Mouse (Mus musculus) heart, embryonic 15.5 days (tissue): ENCODE measurements around the gene Wnt10b. TPM values are rescaled to one million over a fixed set of nuclear protein-coding genes. Genes with fewer than 3 reads are reported as not detected.
"Not testable (repeated sequence)": the region's sequence is repeated elsewhere in the genome, so short reads cannot be mapped to it uniquely, and the experiment has no call there.

Experiments used
- ATAC-seq: fragments of 200-750 bp; cut with Nextera tagmentation; replicated peaks from 2 replicates; pipeline ENCODE4 v1.8.0; 2017; ENCODE audit warnings: low read depth, moderate TSS enrichment; ENCODE audit not compliant: insufficient number of reproducible peaks, insufficient read depth, low FRiP score
- H3K27ac ChIP-seq: fragments of 300-500 bp; sonication (generic); 2 replicates; pipeline ENCODE4 v1.5.1; 2015; ENCODE audit warnings: mild to moderate bottlenecking, inconsistent platforms
- H3K27me3 ChIP-seq: fragments of 300-500 bp; sonication (generic); 2 replicates; pipeline ENCODE4 v1.6.1; 2015; ENCODE audit warnings: inconsistent platforms
- H3K36me3 ChIP-seq: fragments of 300-500 bp; sonication (generic); 2 replicates; pipeline ENCODE4 v1.6.1; 2015; ENCODE audit warnings: mild to moderate bottlenecking, inconsistent platforms
- H3K4me1 ChIP-seq: fragments of 300-500 bp; sonication (generic); replicated peaks from 2 replicates; pipeline ENCODE4 v1.6.1; 2015; ENCODE audit warnings: inconsistent platforms
- H3K4me2 ChIP-seq: fragments of 300-500 bp; sonication (generic); 2 replicates; pipeline ENCODE4 v1.6.1; 2015; ENCODE audit warnings: inconsistent platforms, mild to moderate bottlenecking, moderate library complexity
- H3K4me3 ChIP-seq: fragments of 300-500 bp; sonication (generic); 2 replicates; pipeline ENCODE4 v1.5.1; 2015; ENCODE audit warnings: mild to moderate bottlenecking, inconsistent platforms
- H3K9ac ChIP-seq: fragments of 300-500 bp; sonication (generic); 2 replicates; pipeline ENCODE4 v1.6.1; 2015; ENCODE audit warnings: mild to moderate bottlenecking, inconsistent platforms
- H3K9me3 ChIP-seq: fragments of 300-500 bp; sonication (generic); replicated peaks from 2 replicates; pipeline ENCODE4 v1.6.1; 2016; ENCODE audit warnings: inconsistent platforms
- WGBS: fragments of 180-500 bp; shearing (Covaris S2); methylation state at CpG from one replicate; pipeline ENCODE4 v1.1.7; 2015; ENCODE audit warnings: mixed read lengths; 5-methylcytosine and 5-hydroxymethylcytosine counted together
- polyA plus RNA-seq: library from polyadenylated mRNA; unstranded; fragments of >200 nt; fragmentation: Nextera tagmentation; extraction: Ambion mirVana; gene quantifications from 2 replicates; pipeline ENCODE4 v1.2.1, GENCODE M21; 2015

Wnt10b gene
- 0.46 TPM in 1 of 2 replicates, not detected in the other for polyA plus RNA-seq

DNA sequence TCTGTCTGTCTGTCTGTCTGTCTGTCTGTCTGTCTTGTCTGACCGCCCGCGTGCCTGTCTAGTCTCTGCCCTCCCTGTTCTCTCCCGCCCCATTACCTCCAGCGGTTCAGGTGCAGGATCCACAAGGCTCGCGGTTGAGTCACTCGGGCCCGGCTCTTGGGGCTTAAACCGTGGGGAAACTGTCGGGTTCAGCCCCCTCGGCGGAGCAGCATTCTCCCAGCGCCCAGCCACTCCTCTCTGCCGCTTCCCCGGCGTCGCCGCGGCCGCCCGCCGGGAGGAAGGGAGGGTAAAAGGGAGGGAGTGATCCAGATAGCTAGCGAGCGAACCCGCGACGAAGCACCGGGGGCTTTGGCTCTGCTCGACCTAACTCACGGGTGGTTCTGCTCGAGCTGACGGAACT is at the start of gene Wnt10b:
Gene Wnt10b (minus strand): TSS at position 389 of the 400 bp plus-strand sequence.
- Histone ChIP-seq H3K27me3 (peaks cover 98% of the 10 kb centered on the region), H3K4me1 (peaks cover 51% of the 10 kb centered on the region), H3K9ac (peak within 1 kb of the TSS; percentile 31; the same call in 1 of the 2 replicates), H3K9me3 (no peaks in the 10 kb centered on the region), H3K27ac (no peak within 1 kb of the TSS), H3K4me2 (peak within 1 kb of the TSS; percentile 66), H3K4me3 (peak within 1 kb of the TSS; percentile 39), H3K36me3 (no peaks in the 10 kb centered on the region)
- no peak for ATAC-seq
- under 1% methylated on average over 33 of the region's 33 CpGs for WGBS

DNA sequence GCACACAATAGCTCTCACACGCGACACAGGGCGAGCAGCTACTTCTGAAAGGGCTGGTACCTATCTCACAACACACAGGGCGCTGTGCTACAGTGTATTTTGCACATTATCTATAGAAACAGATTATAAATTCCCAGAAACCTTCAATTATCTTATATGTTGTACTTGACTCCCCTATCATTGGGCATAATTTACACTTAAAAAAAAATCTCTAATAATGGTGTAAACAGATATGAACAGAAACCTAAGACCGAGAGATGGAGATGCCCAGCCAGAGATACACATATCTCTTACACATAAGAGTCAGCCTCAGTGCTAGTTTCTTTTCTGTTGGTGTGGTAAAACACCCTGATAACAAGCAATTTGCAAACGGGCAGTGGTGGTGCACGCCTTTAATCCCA is 49.7 kb upstream of the Wnt10b start:
- Histone ChIP-seq H3K27me3 (no peaks in the 10 kb centered on the region), H3K4me2 (no peak overlapping the region), H3K4me3 (no peak overlapping the region), H3K27ac (no peak overlapping the region), H3K9ac (no peak overlapping the region), H3K4me1 (peaks cover 37% of the 10 kb centered on the region), H3K36me3 (peaks cover 27% of the 10 kb centered on the region), H3K9me3 (no peaks in the 10 kb centered on the region)
- WGBS = 72% methylated on average over 7 of the region's 7 CpGs
- no peak for ATAC-seq

DNA sequence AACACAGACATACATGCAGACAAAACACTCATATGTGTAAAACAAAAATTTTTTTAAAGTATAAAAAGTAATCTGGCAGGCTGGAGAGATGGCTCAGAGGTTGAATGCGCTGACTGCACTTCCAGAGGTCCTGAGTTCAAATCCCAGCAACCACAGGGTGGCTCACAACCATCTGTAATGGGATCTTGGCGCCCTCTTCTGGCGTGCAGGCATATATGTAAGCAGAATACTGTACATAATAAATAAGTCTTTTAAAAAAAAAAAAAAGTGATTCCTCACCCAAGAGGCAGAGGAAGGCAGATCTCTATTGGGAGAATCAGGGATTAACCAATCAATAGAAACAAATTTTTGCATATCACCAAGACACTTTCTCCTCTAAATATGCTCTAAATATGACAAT is 45.5 kb upstream of the Wnt10b start:
- no peak overlapping the region for H3K4me2 ChIP-seq
- H3K36me3 ChIP-seq = peaks cover 30% of the 10 kb centered on the region
- whole genome bisulfite sequencing = 76% methylated on average over 3 of the region's 3 CpGs
- no peak overlapping the region for H3K9ac ChIP-seq
- H3K4me1 ChIP-seq = peaks cover 24% of the 10 kb centered on the region
- ATAC-seq = no peak
- H3K27me3 ChIP-seq = no peaks in the 10 kb centered on the region
- H3K9me3 ChIP-seq = no peaks in the 10 kb centered on the region
- no peak overlapping the region for H3K4me3 ChIP-seq
- no peak overlapping the region for H3K27ac ChIP-seq

DNA sequence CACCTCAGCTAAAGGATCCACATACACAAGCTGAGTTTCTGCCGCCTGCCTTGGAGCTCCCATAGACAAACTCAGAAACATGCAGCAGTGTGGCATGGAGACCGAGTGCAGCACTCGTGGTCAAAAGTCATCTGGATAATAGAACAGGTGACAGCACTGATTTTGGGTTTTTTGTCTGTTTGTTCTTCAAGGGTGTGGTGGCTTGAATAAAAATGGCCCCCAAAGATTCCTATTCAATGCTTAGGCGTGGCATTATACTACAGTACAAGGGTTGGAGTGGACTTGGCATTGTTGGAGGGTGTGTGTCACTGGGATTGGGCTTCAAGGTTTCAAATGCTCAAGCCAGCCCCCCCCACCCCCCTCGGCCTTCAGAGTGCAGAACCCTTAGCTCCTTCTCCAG is 44.2 kb upstream of the Wnt10b start:
- no peak overlapping the region for H3K9ac ChIP-seq
- no peaks in the 10 kb centered on the region for H3K9me3 ChIP-seq
- H3K4me1 ChIP-seq = peaks cover 13% of the 10 kb centered on the region
- H3K27ac ChIP-seq = no peak overlapping the region
- WGBS = 87% methylated on average over 5 of the region's 5 CpGs
- H3K36me3 ChIP-seq = peaks cover 31% of the 10 kb centered on the region
- no peak for ATAC-seq
- H3K27me3 ChIP-seq = no peaks in the 10 kb centered on the region
- no peak overlapping the region for H3K4me2 ChIP-seq
- H3K4me3 ChIP-seq = no peak overlapping the region

DNA sequence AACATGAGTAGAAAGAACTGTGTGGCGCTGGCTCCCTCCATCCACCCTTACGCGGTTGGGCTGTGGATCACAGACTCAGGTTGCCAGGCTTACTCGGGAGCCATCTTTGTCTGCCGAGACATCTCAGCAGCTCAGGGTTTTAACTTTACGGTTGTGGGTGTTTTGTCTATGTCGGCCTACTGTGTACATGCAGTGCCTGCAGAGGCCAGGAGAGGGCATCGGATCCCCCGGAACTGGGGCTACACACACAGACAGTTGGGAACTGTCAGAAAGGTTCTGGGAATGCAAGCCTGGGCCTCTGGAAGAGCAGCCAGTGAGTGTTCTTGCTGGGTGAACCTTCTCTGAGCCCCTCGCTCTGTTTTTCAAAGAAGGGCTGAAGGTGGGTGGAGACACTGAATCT is 43.5 kb upstream of the Wnt10b start:
- no peak overlapping the region for H3K4me3 ChIP-seq
- H3K4me1 ChIP-seq = peaks cover 8% of the 10 kb centered on the region
- ATAC-seq = no peak
- H3K9ac ChIP-seq = no peak overlapping the region
- H3K36me3 ChIP-seq = peaks cover 38% of the 10 kb centered on the region
- 43% methylated on average over 10 of the region's 10 CpGs for WGBS
- no peaks in the 10 kb centered on the region for H3K9me3 ChIP-seq
- no peak overlapping the region for H3K4me2 ChIP-seq
- peak overlapping the region; percentile 73 for H3K27ac ChIP-seq
- no peaks in the 10 kb centered on the region for H3K27me3 ChIP-seq

DNA sequence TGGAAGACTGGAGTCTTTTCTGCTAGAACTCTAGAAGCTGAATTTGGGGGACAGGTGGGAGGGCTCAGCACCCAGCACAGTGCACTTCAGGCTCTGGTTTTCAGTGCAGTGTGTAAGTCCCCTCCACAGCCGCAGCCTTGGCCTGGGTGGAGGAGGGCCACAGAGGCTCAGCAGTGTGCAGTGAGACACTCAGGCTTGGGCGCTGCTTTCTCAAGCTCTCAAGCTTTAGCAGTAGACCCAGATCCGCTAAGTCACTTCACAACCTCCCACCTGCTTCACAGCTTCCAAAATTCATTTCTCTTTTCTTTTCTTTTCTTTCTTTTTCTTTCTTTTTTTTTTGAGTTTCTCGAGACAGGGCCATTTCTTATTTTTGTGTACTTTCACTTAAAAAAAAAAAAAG is 43.0 kb upstream of the Wnt10b start:
- Histone ChIP-seq H3K9me3 (no peaks in the 10 kb centered on the region), H3K4me1 (peaks cover 8% of the 10 kb centered on the region), H3K36me3 (peaks cover 40% of the 10 kb centered on the region), H3K4me2 (no peak overlapping the region), H3K27me3 (no peaks in the 10 kb centered on the region), H3K9ac (no peak overlapping the region), H3K27ac (peak overlapping the region; percentile 73), H3K4me3 (no peak overlapping the region)
- 72% methylated on average over 4 of the region's 4 CpGs for WGBS
- ATAC-seq = no peak

DNA sequence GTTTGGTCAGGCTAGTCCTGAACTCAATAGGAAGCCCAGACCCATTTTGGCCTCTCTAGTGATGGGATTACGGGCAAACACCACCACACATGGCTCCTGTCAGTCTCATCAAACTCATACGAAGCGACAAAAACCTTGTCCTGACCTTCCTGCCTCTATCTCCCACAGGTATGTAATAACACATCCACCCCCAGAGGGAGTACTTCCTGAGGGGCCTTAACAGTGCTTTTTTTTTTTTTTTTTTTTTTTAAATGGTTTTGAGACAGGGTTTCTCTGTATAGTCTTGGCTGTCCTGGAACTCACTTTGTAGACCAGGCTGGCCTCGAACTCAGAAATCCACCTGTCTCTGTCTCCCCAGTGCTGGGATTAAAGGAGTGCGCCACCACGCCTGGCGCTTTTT is 40.2 kb upstream of the Wnt10b start:
- WGBS = 88% methylated on average over 7 of the region's 7 CpGs
- Histone ChIP-seq H3K27ac (no peak overlapping the region), H3K36me3 (peaks cover 45% of the 10 kb centered on the region), H3K27me3 (no peaks in the 10 kb centered on the region), H3K9ac (no peak overlapping the region), H3K4me2 (no peak overlapping the region), H3K4me3 (no peak overlapping the region), H3K9me3 (no peaks in the 10 kb centered on the region), H3K4me1 (peaks cover 8% of the 10 kb centered on the region)
- no peak for ATAC-seq

DNA sequence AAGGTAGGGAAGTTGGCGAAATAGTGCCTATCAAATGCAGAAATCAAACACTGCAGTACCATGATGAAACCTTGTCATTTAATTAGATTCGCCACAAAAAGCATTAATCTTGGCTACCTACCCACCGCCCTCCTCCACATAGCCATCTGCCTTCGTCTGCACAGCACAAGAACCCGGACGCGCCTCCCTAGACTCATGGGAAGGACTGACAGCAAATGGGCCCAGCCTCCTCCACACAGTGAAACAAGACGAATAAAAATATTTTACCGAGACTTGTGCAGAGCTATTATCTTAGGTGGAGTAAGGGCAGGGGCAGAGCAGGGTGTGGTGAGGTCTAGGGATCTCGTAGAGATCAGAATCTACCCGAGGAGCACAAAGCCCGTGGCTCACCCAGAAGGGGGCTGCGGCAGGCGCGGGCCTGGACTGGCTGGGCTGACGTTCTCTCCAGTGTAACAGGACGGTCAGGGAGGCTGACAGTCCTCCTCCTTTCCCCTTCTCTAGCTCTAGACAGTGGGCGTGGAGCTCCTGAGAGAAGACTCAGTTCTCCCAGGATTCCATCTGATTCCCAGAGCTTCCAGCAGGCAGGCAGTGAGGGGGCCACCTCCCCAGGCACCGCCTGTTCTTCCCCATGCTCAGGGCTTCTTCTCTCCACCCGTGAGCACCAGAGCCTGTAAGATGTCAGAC is 34.9 kb upstream of the Wnt10b start:
- Histone ChIP-seq H3K27ac (no peak overlapping the region), H3K4me3 (no peak overlapping the region), H3K4me2 (no peak overlapping the region), H3K27me3 (peaks cover 20% of the 10 kb centered on the region), H3K9me3 (no peaks in the 10 kb centered on the region), H3K4me1 (peaks cover 20% of the 10 kb centered on the region), H3K9ac (no peak overlapping the region), H3K36me3 (peaks cover 42% of the 10 kb centered on the region)
- 84% methylated on average over 20 of the region's 20 CpGs for WGBS
- no peak for ATAC-seq

DNA sequence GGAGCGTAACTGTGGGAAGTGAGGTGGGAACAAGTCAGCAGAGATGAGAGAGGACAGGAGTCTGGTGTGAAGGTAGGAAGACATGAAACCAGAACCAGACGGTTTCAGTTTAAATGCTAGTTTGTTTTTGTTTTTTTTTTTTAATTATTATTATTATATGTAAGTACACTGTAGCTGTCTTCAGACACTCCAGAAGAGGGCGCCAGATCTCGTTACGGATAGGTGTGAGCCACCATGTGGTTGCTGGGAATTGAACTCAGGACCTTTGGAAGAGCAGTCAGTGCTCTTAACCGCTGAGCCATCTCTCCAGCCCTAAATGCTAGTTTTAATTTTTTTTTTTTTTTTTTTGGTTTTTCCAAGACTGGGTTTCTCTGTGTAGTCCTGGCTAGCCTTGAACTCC is 32.3 kb upstream of the Wnt10b start:
- not testable (repeated sequence) for H3K9ac ChIP-seq, H3K4me3 ChIP-seq, H3K4me2 ChIP-seq, H3K9me3 ChIP-seq, ATAC-seq, H3K27ac ChIP-seq
- peaks cover 27% of the 10 kb centered on the region for H3K36me3 ChIP-seq
- WGBS = 70% methylated on average over 6 of the region's 6 CpGs
- H3K4me1 ChIP-seq = peaks cover 46% of the 10 kb centered on the region
- H3K27me3 ChIP-seq = peaks cover 45% of the 10 kb centered on the region

DNA sequence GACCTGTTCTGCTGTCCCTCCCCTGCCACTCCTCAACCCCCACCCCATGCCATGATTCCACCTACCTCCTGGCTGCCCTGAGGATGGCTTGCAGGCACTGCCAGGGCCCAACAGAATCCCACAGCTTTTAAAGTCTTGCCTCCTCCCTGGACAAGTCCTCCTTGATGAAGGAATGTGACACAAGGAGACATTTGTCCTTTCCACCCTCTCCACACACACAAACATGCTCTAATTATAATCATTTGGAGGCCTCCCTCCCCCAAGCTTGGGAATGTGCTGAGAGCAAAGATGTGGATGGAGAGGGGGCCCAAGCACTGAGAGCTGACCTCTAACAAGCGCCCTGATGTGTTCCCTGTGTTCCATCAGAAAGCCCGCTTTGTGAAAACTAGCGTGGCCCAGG is 31.4 kb upstream of the Wnt10b start, which contains the start of gene Ddn:
Gene Ddn (minus strand): TSS at position 101 of the 400 bp plus-strand sequence.
- Histone ChIP-seq H3K9ac (no peak within 1 kb of the TSS; the same call in 1 of the 2 replicates), H3K36me3 (peaks cover 22% of the 10 kb centered on the region), H3K4me1 (peaks cover 54% of the 10 kb centered on the region), H3K4me2 (peak within 1 kb of the TSS; percentile 95), H3K4me3 (peak within 1 kb of the TSS; percentile 49), H3K27me3 (peaks cover 53% of the 10 kb centered on the region), H3K9me3 (no peaks in the 10 kb centered on the region), H3K27ac (no peak within 1 kb of the TSS)
- 21% methylated on average over 3 of the region's 3 CpGs for WGBS
- ATAC-seq = no peak

DNA sequence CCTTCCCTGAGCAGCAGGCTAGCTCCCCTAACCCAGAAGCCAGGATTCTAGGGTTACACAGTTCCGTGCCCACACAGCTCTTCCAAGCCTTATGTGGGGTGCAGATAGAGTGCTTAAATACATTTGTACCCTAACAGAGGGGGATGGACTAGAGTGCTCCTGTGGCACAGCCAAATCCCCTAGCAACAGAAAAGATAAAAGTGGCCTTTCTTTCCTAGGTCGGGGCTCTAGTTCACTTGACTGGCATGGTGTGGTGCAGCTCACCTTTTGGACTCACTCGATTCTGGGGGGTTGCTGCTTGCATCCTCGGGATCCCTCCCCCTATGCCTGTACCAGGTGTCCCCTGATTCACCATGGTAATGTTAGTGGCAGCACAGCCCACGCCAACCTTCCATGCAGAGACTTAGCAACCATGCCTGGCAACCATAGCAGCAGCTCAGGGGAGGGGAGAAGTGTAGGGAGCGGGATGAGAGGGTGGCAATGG is 30.7 kb upstream of the Wnt10b start:
- 15% methylated on average over 6 of the region's 6 CpGs for WGBS
- no peak for ATAC-seq
- Histone ChIP-seq H3K36me3 (peaks cover 15% of the 10 kb centered on the region), H3K27me3 (peaks cover 59% of the 10 kb centered on the region), H3K27ac (no peak overlapping the region), H3K4me1 (peaks cover 60% of the 10 kb centered on the region), H3K4me2 (peak overlapping the region; percentile 95), H3K9ac (no peak overlapping the region; the same call in 1 of the 2 replicates), H3K9me3 (no peaks in the 10 kb centered on the region), H3K4me3 (peak overlapping the region; percentile 49)
